Mouse (Mus musculus) spleen, adult 2 months (tissue): ENCODE measurements around the gene Rasgef1b. TPM values are rescaled to one million over a fixed set of nuclear protein-coding genes. Genes with fewer than 3 reads are reported as not detected.

Experiments used
- DNase-seq, 2 experiments: peaks; one replicate each; pipeline versions ENCODE4 v3.0.0 to v3.0.0-alpha.2; 2012 to 2021; ENCODE audit warnings: low spot score in 2 of 2, low read depth in 1 of 2
- H3K27ac ChIP-seq: fragments of 200-500 bp; 2 replicates; pipeline ENCODE4 v1.5.1; 2012; ENCODE audit warnings: low read length, inconsistent platforms; ENCODE audit not compliant: insufficient read depth
- H3K27me3 ChIP-seq: fragments of 200-500 bp; 2 replicates; pipeline ENCODE4 v1.6.1; 2012; ENCODE audit warnings: mild to moderate bottlenecking, moderate library complexity, low read length, inconsistent platforms; ENCODE audit not compliant: control insufficient read depth, insufficient read depth
- H3K36me3 ChIP-seq: fragments of 200-500 bp; 2 replicates; pipeline ENCODE4 v1.6.1; 2012; ENCODE audit warnings: mild to moderate bottlenecking, low read length, inconsistent platforms; ENCODE audit not compliant: control insufficient read depth, insufficient read depth
- H3K4me1 ChIP-seq: fragments of 200-500 bp; 2 replicates; pipeline ENCODE4 v1.6.1; 2011; ENCODE audit warnings: inconsistent platforms; ENCODE audit not compliant: control insufficient read depth, insufficient read depth, insufficient read length
- H3K4me3 ChIP-seq: fragments of 200-500 bp; 2 replicates; pipeline ENCODE4 v1.5.1; 2011; ENCODE audit warnings: mild to moderate bottlenecking, inconsistent platforms; ENCODE audit not compliant: insufficient read depth, insufficient read length; ENCODE audit errors: extremely low read depth
- CTCF ChIP-seq: fragments of 200-500 bp; IDR thresholded peaks from 2 replicates; pipeline ENCODE4 v1.5.1; 2011; ENCODE audit warnings: mild to moderate bottlenecking, inconsistent platforms; ENCODE audit not compliant: insufficient read depth, insufficient read length, insufficient replicate concordance; ENCODE audit errors: extremely low read depth
- POLR2A ChIP-seq: fragments of 200-500 bp; IDR thresholded peaks from 2 replicates; pipeline ENCODE4 v1.6.1; 2011; ENCODE audit warnings: low read depth, low read length, inconsistent platforms
- WGBS: fragments of 180-500 bp; shearing (Covaris S2); methylation state at CpG from one replicate; pipeline ENCODE4 v1.1.7; 2018; 5-methylcytosine and 5-hydroxymethylcytosine counted together
- polyA plus RNA-seq: library from polyadenylated mRNA; depleted of rRNA; stranded (reverse); fragments of >200 nt; gene quantifications from 2 replicates; pipeline ENCODE4 v1.2.3, GENCODE M21; 2012; rRNA removed

The Rasgef1b gene
- polyA plus RNA-seq, 1 experiment: 13.9 TPM

- 91% methylated on average over 5 of the region's 5 CpGs for WGBS
- H3K27me3 ChIP-seq: no peaks in the 10 kb centered on the region
- DNase-seq: no peak
- no peaks in the 10 kb centered on the region for H3K4me1 ChIP-seq
- H3K27ac ChIP-seq: no peak overlapping the region
- no peak overlapping the region for H3K4me3 ChIP-seq
- TF ChIP-seq POLR2A (no peak), CTCF (no peak)
- no peaks in the 10 kb centered on the region for H3K36me3 ChIP-seq
These were observed 561.1 kb downstream of the Rasgef1b start for GRCm38 (mm10) chr5:99167767-99168166.

Other genes starting within 250 kb of the Rasgef1b start
- gene Vamp9, start 177.2 kb upstream of the Rasgef1b start, polyA plus RNA-seq: not detected in 2 replicates
- 78.3 and 91.9 TPM in 2 replicates for gene Hnrnpd, start 249.9 kb upstream of the Rasgef1b start, polyA plus RNA-seq
- gene 4930524J08Rik, start 250.0 kb upstream of the Rasgef1b start, polyA plus RNA-seq: 2.2 and 2.4 TPM in 2 replicates